Mouse (Mus musculus) gastrocnemius, postnatal 10 days (tissue): ENCODE data around the gene Lurap1l. TPM values are rescaled to one million over a fixed set of nuclear protein-coding genes. Genes with fewer than 3 reads are reported as not detected.
"Not testable (repeated sequence)": the region's sequence is repeated elsewhere in the genome, so short reads cannot be mapped to it uniquely, and the experiment has no call there.

Experiments used
- DNase-seq: peaks from one replicate; pipeline ENCODE4 v3.0.0; 2021; ENCODE audit warnings: mixed read lengths
- total RNA-seq, 2 experiments: library from RNA; stranded (reverse); gene quantifications; 2 replicates each; pipeline ENCODE4 v1.2.3; 2021

The Lurap1l gene
- total RNA-seq, 2 experiments from 2014 or later = 5.6 to 6.5 TPM

- DNase-seq = not testable (repeated sequence)
Observed at GRCm38 (mm10) chr4:80917128-80917527, 6.7 kb downstream of the Lurap1l start.

- no peak for DNase-seq
Observed at GRCm38 (mm10) chr4:80917812-80918211, 7.4 kb downstream of the Lurap1l start.

- no peak for DNase-seq
Observed at GRCm38 (mm10) chr4:80918526-80919129, 8.2 kb downstream of the Lurap1l start.

- DNase-seq = no peak
Observed at GRCm38 (mm10) chr4:80919217-80919867, 8.9 kb downstream of the Lurap1l start.

- DNase-seq = no peak
Observed at GRCm38 (mm10) chr4:80921646-80922489, 11.4 kb downstream of the Lurap1l start.

- no peak for DNase-seq
Observed at GRCm38 (mm10) chr4:80922654-80923053, 12.2 kb downstream of the Lurap1l start.

- no peak for DNase-seq
Observed at GRCm38 (mm10) chr4:80924815-80925214, 14.4 kb downstream of the Lurap1l start.

- no peak for DNase-seq
Observed at GRCm38 (mm10) chr4:80925752-80926519, 15.5 kb downstream of the Lurap1l start.

- no peak for DNase-seq
Observed at GRCm38 (mm10) chr4:80934749-80935148, 24.3 kb downstream of the Lurap1l start.

- DNase-seq = no peak
Observed at GRCm38 (mm10) chr4:80939115-80939514, 28.7 kb downstream of the Lurap1l start.

- no peak for DNase-seq
Observed at GRCm38 (mm10) chr4:80940946-80941345, 30.5 kb downstream of the Lurap1l start.

GRCm38 (mm10) chr4:80941978-80942377 is 31.5 kb downstream of the Lurap1l start:
- DNase-seq = no peak

GRCm38 (mm10) chr4:80944605-80945004 is 34.2 kb downstream of the Lurap1l start:
- DNase-seq = no peak

GRCm38 (mm10) chr4:80949110-80949509 is 38.7 kb downstream of the Lurap1l start:
- no peak for DNase-seq

GRCm38 (mm10) chr4:80949720-80950119 is 39.3 kb downstream of the Lurap1l start:
- DNase-seq = no peak

- no peak for DNase-seq
Observed at GRCm38 (mm10) chr4:80950280-80950781, 39.9 kb downstream of the Lurap1l start.

- no peak for DNase-seq
Observed at GRCm38 (mm10) chr4:80952653-80953052, 42.2 kb downstream of the Lurap1l start.

- no peak for DNase-seq
Observed at GRCm38 (mm10) chr4:80955942-80956341, 45.5 kb downstream of the Lurap1l start.

GRCm38 (mm10) chr4:80967526-80967925 is 57.1 kb downstream of the Lurap1l start:
- DNase-seq = no peak

- DNase-seq = no peak
Observed at GRCm38 (mm10) chr4:80971846-80972245, 61.4 kb downstream of the Lurap1l start.

GRCm38 (mm10) chr4:80973896-80974295 is 63.5 kb downstream of the Lurap1l start:
- DNase-seq = no peak

GRCm38 (mm10) chr4:80990819-80991218 is 80.4 kb downstream of the Lurap1l start:
- no peak for DNase-seq
